Mouse (Mus musculus): Measurements from ENCODE around the gene Pik3ca.

GRCm38 (mm10) chr3:32505841-32506240, 108.4 kb downstream of the Pik3ca start:
- no peak for TF ChIP-seq CTCF (IDR thresholded peaks at IDR 0.05; ENCODE audit: extremely low read depth, insufficient read depth, low read length)
- TF ChIP-seq POLR2A (IDR thresholded peaks at IDR 0.05; ENCODE audit: extremely low read depth, insufficient read depth, low read length), result no peak
